Mouse (Mus musculus): ENCODE data around the gene Bbox1. TPM values are rescaled to one million over a fixed set of nuclear protein-coding genes. Genes with fewer than 3 reads are reported as not detected.

Gene Bbox1
- polyA plus RNA-seq, 1 experiment, result not detected

GRCm38 (mm10) chr2:110302261-110302660, 12.1 kb downstream of the Bbox1 start:
- TF ChIP-seq GATA1 (IDR thresholded peaks at IDR 0.05; ENCODE audit: low read length), result no peak

GRCm38 (mm10) chr2:110301314-110301713, 13.0 kb downstream of the Bbox1 start:
- no peak for TF ChIP-seq GATA1 (IDR thresholded peaks at IDR 0.05; ENCODE audit: low read length)

GRCm38 (mm10) chr2:110294927-110295326, 19.4 kb downstream of the Bbox1 start:
- no peak for TF ChIP-seq GATA1 (IDR thresholded peaks at IDR 0.05; ENCODE audit: low read length)

GRCm38 (mm10) chr2:110287959-110288358, 26.4 kb downstream of the Bbox1 start:
- TF ChIP-seq GATA1 (IDR thresholded peaks at IDR 0.05; ENCODE audit: low read length), result no peak

- TF ChIP-seq GATA1 (IDR thresholded peaks at IDR 0.05; ENCODE audit: low read length), result no peak
These were observed 28.4 kb downstream of the Bbox1 start for GRCm38 (mm10) chr2:110285829-110286504.

- TF ChIP-seq GATA1 (IDR thresholded peaks at IDR 0.05; ENCODE audit: low read length), result no peak
These were observed 38.9 kb downstream of the Bbox1 start for GRCm38 (mm10) chr2:110275424-110275823.

GRCm38 (mm10) chr2:110274160-110274559, 40.2 kb downstream of the Bbox1 start:
- no peak for TF ChIP-seq GATA1 (IDR thresholded peaks at IDR 0.05; ENCODE audit: low read length)

- TF ChIP-seq GATA1 (IDR thresholded peaks at IDR 0.05; ENCODE audit: low read length), result no peak
These were observed 45.1 kb downstream of the Bbox1 start for GRCm38 (mm10) chr2:110269281-110269680.

- no peak for TF ChIP-seq GATA1 (IDR thresholded peaks at IDR 0.05; ENCODE audit: low read length)
These were observed 82.1 kb downstream of the Bbox1 start for GRCm38 (mm10) chr2:110232252-110232651.

GRCm38 (mm10) chr2:110230753-110231152, 83.6 kb downstream of the Bbox1 start:
- TF ChIP-seq GATA1 (IDR thresholded peaks at IDR 0.05; ENCODE audit: low read length), result no peak

- TF ChIP-seq GATA1 (IDR thresholded peaks at IDR 0.05; ENCODE audit: low read length), result no peak
These were observed 84.9 kb downstream of the Bbox1 start for GRCm38 (mm10) chr2:110229143-110230087.

GRCm38 (mm10) chr2:110226421-110226820, 87.9 kb downstream of the Bbox1 start:
- no peak for TF ChIP-seq GATA1 (IDR thresholded peaks at IDR 0.05; ENCODE audit: low read length)

- no peak for TF ChIP-seq GATA1 (IDR thresholded peaks at IDR 0.05; ENCODE audit: low read length)
These were observed 88.4 kb downstream of the Bbox1 start for GRCm38 (mm10) chr2:110225969-110226368.

- no peak for TF ChIP-seq GATA1 (IDR thresholded peaks at IDR 0.05; ENCODE audit: low read length)
These were observed 91.6 kb downstream of the Bbox1 start for GRCm38 (mm10) chr2:110222793-110223192.

GRCm38 (mm10) chr2:110220492-110220891, 93.9 kb downstream of the Bbox1 start:
- TF ChIP-seq GATA1 (IDR thresholded peaks at IDR 0.05; ENCODE audit: low read length), result no peak

- no peak for TF ChIP-seq GATA1 (IDR thresholded peaks at IDR 0.05; ENCODE audit: low read length)
These were observed 98.7 kb downstream of the Bbox1 start for GRCm38 (mm10) chr2:110215685-110216058.
